Mouse (Mus musculus) megakaryocyte-erythroid progenitor cell, adult 5-6 weeks (primary cell): ENCODE measurements around the gene Vsig10. TPM values are rescaled to one million over a fixed set of nuclear protein-coding genes. Genes with fewer than 3 reads are reported as not detected.
A peak's percentile ranks its signal among the peaks of the same experiment; 100 is the strongest.

ENCODE experiments used
- ATAC-seq: replicated peaks from 2 replicates; pipeline ENCODE4 v1.8.0; 2016; ENCODE audit warnings: mild to moderate bottlenecking, inconsistent platforms; ENCODE audit not compliant: severe bottlenecking, poor library complexity, low FRiP score, low TSS enrichment
- total RNA-seq, 2 experiments: library from RNA; stranded (forward) in 1 of 2; stranded (reverse) in 1 of 2; fragments of 200-1000, 215-1000 nt in 1 of 2; fragments of >200 nt in 1 of 2; fragmentation: Nextera tagmentation in 1 of 2; gene quantifications; 2 replicates each; pipeline ENCODE4 v1.2.3; 2014 to 2017

Vsig10 gene
- total RNA-seq, 2 experiments from 2014 or later, result 2.2 to 2.5 TPM

DNA sequence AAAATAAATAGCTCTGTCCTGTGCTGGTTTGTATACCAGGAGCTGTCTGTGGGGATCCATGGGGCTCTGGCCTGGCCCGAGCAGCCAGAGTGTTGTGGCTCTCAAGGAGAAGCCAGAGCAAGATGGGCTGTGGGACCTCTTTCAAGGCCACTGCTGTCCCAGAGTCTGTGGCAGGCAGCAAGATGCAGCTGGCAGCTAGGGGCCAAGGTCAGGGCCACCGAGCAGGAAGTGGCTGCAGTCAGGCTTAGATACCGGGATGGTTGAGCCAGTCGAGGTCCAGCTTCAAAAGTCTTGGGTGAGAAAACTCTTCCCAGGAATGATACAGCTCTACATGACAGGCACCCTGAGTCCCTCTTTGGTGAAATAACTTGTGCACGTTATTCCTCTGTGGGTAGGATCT lies 28.1 kb downstream of the Vsig10 start:
- ATAC-seq, result no peak

DNA sequence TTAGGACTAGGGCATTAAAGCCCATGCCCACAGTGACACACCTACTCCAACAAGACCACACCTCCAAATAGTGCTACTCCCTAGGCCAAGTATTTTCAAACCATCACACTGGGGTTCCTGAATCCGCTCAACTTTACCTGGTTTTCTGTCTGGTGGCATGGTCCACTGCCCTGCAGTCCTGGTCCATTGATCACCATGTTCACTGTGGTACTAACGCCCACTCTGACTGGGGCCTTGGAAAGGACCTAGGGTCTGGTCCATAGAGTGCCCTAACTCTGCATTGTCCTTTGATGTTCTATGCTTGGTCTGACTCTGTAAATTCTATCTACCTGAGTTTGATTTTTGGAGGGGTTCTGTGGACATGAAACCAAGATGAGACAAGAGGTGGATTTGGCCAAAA lies 29.0 kb downstream of the Vsig10 start:
- no peak for ATAC-seq

DNA sequence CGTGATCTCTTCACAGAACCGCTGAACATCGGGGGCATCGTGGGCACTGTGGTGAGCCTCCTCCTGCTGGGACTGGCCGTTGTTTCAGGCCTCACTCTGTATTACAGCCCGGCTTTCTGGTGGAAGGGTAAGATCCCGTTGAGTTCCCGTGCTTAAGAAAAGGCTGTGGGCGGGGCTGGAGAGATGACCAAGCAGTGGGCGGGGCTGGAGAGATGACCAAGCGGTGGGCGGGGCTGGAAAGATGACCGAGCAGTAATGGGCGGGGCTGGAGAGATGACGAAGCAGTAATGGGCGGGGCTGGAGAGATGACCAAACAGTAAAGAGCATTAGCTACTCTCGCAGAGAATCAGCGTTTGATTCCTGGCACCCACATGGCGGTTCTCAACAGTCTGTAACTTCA lies 29.4 kb downstream of the Vsig10 start:
- peak; percentile 69; the same call in 1 of the 2 replicates for ATAC-seq

DNA sequence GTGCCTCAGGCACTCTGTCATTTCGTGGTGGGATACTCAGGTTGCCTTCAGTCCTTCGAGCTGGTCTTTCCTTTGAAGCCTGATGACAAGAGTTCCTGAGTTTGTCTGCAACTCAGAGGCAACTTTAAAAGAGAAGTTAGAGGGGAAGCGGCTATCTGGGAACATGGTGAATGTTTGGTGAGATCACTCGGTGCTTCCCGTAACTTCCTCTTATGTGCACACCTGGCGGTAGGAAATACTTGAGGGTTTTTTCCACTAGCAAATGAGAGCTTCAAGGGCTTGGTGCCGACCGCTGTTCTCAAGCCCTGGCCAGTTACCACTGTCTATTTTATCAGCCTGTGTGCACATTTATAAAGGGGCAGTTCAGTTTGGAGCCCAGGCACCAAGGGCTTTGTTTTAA lies 35.2 kb downstream of the Vsig10 start:
- ATAC-seq, result no peak

DNA sequence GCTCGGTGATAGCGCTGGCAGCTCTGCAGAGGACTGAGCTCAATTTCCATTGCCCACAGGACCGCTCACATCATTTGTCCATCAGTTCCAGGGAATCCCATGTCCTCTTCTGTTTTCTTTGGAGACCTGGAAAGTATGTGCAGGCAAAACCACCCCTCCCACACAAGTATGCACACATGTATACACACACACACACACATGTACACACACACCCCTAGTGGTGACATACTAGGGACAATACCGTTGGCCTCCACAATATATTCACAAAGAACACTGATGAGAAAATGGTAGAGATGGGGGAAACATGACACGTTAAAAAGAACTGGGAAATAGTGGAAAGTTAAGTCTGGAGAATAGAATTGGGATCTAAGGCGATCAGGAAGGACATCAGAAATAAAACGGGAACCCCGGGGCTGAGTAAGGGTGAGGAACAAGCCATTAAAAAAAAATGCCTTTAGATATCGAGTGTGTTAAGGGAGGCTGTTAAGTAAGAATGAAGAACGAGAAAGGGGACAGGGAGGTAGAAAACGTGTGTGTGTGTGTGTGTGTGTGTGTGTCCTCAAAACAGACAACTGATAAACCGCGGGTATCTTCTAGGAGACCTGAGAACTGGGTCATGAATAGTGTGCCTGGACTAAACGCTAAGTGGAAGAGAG lies 36.9 kb downstream of the Vsig10 start:
- ATAC-seq, result no peak

DNA sequence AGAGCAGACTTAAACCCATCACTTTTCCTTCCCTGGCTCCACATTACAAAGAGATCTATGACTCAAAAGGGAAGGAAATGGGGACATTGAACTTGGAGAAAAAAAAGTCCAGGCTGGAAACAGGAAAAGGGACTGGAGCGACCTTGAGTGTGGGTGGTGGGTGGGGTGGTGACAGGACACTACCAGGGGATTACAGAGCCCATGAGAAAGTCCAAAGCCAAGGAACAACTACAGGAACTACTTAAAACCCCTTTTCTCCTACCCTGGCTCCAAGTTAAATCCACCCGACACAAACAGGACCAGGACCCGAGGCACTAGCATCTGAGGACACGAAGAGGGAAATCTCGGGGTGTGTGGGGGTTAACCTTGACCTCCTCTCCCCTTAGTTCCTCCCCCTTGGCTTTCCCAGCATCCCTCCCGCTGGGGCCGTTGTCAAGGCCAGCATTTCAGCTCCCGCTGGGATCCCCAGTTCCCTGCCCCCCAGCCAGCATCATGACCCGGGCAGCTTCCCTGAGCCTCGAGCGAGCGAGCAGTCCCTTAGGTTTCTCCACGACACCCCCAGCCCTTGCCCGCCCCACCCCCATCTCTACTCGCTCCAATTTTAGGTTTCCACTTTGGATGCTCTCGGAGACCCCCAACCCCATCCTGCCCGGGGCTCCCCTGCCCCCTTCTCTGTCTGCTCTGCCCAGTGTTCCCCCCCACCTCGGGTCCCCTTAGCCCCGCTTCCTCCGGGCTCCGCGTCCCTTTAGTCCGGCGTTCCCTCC lies 37.7 kb downstream of the Vsig10 start:
- ATAC-seq, result no peak

DNA sequence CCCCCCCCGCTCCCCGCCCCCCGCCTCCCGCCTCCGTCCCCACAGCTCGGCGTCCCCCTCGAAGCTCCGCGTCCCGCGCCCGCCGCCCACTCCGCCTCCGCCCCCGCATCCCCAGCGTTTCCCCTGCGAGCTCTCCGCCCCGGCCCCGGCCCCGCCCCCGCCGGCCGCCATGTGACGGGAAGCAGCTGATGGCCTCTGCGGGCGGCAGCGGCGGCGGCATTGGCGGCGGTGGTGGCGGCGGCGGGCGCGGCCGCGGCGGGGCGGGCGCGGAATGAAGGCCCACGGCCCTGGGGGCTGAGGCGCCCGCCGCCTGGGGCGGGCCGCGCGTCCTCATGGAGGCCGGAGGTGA lies 38.2 kb downstream of the Vsig10 start, which contains the start of gene Wsb2:
Wsb2 (plus strand) TSS at position 176 of the 349 bp plus-strand sequence.
- ATAC-seq, result no peak; the same call in 1 of the 2 replicates

DNA sequence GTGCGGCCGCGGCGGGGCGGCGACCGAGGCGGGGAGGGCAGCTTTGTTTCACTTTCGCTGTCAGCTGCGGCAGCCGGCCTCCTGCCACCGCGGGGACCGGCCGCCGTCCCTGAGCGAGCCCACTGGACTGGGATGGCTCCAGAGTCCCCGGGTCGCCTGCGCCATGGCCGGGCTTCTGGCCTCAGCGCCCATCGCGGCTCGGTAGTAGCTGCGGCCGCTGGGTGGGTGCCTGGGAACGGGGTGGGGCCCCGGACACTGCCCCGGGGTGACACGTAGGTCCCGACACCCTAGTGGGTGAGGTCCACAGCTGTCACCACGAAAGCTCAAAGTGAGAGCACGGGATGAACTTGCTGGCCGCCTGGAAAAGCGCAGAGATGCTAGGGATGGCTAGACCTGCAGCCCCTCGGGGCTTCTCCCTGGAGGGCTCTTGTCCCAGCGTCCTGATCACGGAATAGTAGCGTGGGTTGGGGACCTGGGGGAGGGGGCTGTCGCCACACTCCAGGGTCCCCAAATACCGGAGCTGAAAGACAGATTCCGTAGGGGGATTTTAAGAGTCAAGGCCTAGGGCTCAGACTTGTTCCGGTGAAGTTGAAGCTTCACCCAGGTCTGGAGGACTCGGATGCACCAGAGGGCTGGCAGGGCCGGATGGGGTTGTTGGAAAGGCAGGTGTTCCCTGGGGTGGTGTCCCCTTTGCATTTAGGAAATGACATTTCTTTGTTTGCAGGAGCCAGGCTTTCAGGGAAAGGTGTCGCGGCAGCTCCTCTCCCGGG lies 38.8 kb downstream of the Vsig10 start:
- no peak; the same call in 1 of the 2 replicates for ATAC-seq

DNA sequence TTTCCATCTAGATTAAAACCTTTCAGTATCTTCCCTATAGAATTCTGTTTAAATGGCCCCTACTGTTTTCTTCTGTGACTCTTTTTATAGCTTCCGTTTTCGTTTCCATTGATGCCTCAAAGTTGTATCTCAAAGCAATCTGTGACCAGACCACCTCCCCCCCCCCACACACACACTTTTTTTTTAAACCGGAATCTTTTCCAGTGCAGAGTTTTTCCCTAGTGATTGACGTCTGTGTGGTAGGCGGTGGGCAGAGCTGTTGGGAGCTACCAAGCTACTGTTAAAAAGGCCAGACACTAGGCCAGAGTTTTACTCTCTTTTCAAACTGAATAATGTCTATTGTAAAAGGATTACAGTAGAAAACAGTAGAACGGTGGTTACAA lies 39.4 kb downstream of the Vsig10 start:
- ATAC-seq, result no peak

DNA sequence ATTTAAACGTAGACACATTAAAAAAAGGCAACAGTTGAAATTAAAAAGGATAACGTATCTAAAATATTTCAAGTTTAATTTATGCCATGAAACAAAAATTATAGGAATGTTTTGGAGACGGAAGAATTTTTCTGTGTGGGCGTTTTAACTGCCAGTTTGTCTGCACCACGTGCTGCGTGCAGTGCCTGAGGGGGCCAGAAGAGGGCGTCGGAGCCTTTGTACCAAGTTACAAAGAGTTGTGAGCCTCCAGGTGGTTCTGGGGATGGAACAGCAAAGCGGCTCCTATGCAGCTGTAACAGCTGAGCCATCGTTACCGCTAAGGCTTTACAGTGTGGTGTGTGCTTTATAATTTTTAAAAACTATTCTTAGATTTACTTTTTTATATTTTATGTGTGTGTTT lies 39.8 kb downstream of the Vsig10 start:
- no peak for ATAC-seq

DNA sequence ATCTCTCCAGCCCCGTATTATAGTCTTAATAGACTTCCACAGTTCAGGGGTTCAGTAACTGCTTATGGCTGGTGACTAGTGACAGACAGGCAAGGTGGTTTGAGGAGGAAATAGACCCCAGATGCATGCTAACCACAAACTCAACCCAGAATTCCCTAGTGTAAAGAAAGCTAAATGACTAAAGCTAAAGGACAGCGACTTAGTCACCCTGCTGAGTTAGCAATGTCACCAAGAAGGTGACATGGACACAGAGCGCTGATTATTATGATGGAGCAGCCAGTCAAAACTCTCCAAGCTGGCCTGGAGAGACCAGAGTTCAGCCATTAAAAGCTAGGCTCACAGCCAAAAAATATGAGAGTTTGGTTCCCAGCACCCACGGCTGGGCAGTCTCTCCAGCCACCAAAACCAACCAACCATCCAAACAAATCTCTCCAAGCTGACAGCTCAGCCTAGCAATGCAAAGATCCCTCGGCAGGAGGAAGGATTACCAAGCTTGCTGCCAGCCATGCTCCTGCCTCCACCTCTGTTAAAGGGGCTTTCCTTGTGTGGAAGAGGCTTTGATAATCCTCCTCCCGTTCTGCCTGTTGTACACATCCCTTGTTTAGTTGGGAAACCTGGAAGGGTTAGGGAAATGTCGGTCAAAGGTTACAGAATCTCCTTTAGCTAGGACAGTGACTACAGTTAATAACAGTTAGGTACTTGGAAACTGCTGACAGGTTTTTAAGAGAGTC lies 40.8 kb downstream of the Vsig10 start:
- ATAC-seq, result no peak

DNA sequence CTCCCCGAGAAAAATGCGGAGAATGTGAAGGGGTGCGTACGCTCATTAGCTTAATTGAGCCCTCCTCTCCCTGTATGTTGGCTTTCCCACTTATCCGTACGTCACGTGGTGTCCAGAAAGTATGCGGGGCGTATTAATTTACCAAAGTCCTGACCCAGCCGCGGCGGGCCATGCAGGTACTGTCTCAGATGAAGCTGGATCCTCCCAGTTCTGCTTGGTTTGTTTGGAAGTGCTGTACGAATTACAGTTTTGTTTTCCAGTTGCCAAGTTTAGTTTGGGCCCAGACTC lies 41.3 kb downstream of the Vsig10 start:
- no peak for ATAC-seq

DNA sequence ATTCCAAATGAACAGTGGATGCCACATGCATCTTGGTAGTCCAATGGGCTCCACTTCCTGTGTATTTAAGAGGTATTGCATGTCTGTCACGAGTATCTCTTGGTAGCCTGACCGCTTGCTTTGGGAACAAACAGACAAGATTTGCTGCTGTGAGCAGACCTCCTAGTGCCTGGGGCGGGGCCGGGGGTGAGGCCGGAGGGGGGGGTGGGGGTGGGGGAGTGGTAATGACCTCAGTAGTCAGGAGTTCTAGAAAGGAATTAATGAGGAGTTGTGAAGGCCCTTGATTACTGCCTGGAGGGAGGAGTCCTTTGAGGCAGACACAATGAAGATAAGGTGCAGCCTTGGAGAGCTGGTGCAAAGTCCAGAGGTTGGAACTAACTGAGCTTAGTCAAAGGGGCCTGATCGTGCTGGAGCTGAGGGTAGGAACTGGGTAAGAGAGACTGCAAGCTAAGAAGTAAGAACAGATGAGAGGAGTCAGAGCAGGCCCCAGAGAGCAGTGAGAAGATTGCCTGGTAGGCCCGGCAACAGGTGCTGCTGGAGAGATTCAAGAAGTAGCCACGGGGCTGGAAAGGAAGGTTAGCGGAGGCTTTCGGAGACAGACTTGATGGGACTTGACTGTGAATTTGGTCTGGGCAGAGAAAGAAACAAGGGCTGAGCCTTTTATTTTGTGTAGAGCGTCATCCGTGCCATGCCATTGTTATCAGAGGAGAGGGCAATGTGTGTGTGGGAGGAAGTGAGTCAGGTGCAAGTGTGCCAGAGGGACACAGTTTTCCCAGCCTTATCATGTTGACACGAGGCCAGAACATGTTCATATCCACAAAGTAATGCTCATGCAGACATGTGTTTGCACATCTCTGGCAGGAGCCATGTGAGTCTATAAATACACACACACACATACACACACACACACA lies 42.0 kb downstream of the Vsig10 start:
- ATAC-seq, result peak; percentile 67

DNA sequence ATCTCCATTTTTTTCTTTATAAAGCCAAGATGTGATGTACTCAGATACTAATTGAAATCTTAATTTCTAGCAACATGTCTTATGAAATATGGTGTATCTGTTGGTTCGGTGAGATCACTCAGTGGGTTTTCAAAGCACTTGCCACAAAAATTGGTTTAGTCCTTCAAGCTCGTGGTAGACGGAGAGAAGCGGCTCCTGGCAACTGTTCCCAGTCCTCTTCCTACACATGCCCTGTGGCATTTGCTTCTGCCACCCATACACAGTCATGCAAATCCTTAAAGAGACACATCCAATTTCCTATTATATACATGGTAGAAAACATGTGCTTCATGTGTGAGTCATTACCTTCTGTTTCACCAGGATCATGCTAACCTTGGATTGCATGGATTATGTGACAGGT lies 42.7 kb downstream of the Vsig10 start:
- ATAC-seq, result no peak

DNA sequence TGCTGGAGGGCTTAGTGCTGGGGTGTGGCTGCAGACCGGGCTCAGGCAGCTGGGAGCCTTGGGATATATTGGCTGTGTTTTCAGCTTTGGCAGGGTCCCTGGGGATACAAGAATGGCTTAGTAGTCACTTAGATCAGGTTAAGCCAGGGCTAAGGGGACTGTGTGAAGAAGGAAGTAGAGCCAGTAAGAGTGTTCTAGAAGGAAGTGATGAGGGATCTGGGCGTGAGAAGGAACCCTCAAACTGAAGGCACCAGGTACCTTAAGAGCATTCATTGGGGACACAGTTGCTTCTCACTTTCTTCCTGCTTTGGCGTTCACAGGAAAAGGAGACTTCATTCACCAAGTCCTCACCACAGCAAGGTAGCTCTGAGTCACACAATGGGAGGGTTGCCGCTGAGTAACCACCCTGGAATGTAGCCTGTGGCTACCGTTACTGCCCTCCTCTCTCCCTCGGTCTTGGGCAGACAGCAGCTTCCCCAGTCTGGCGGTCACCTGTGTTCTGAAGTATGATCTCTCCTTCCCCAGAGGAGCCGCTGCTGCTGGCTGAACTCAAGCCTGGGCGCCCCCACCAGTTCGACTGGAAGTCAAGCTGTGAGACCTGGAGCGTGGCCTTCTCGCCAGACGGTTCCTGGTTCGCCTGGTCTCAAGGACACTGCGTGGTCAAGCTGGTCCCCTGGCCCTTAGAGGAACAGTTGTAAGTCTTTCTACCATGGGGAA lies 44.3 kb downstream of the Vsig10 start:
- ATAC-seq, result no peak

DNA sequence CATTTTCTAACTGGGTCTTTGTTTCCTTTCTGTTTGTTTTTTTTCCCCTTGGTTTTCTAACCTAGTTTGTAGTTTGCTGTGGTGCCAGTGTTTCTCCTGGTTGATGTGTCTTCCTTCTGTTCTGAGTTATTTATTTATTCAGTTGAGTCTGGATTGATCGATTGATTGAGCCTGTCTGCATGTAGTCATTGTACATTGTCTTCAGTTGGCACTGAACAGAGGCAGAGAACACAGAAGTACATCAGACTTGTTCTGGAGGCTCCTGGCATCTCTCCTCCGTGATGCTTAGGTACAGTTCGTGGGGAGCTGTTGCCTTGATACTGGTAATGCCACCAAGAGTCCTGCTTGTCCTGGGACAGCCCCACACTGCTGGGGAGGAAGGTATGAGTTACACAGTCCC lies 45.9 kb downstream of the Vsig10 start:
- ATAC-seq, result no peak

DNA sequence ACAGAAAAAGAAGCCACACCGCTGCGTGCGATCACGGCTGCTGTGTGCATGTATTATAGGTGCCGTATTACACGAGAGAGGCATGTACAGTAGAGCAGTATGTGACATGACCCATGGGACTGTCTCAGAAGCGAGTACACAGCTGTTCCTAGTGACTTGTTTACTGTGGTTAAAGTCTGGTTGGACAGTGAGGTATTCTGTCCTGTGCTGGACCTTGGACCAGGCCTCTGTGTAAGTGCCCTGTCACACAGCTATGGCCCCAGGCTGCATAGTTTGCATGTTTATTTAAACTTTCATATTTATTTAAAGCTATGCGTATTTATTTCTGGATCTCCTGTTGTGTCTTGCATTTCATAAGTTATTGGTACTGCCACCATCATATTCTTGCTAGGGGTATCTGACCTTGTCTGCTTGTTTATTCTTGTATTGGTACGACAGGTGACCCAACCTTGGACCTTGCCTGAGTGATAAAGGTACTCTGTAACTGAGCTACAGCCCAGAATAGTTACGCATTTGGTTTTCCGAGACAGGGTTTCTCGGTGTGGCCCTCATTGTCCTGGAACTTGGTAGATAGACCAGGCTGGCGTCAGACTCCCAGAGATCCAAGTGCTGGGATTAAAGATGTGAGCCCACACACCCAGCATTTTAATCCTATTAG lies 47.1 kb downstream of the Vsig10 start:
- no peak for ATAC-seq

DNA sequence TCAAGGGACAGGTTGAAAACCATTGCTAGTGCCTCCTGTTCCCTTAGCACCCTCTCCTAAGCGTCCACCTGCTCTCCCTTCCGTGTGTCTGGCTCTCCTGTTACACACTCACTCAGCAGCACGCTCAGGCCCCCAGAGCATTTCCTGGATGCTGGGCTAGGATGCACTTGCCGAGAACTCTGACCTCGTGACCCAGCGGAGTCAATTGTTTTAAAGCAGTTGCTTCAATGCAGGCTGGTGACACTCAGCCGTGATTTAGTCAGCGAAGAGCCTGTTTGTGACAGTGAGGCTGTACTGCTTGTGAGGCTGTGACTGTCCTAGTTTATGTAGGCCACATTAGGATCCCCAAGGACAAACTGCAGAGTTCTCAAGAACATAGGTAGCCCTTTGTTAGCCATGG lies 48.3 kb downstream of the Vsig10 start:
- ATAC-seq, result no peak
